Mouse (Mus musculus): ENCODE measurements around the gene Pla2g2e.
"Not testable (repeated sequence)": the region's sequence is repeated elsewhere in the genome, so short reads cannot be mapped to it uniquely, and the experiment has no call there.

DNA sequence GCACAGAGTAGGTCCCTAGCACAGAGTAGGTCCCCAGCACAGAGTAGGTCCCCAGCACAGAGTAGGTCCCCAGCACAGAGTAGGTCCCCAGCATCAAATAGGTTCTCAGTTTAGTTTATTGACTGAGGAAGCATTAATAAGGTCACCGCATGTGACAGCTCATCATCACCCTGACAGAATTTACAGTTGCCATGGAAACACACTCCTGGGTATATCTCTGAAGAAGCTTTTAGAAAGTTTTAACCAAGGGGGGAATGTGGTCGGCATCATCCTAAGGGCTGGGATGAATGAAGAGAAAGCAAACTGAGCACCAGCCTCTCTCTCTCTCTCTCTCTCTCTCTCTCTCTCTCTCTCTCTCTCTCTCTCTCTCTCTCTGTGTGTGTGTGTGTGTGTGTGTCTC lies 2.5 kb upstream of the Pla2g2e start:
- not testable (repeated sequence) for TF ChIP-seq CTCF, EP300 (IDR thresholded peaks at IDR 0.05; ENCODE audit: low read depth)

Measured in liver, embryonic 14.5 days (tissue).